Mouse (Mus musculus): ENCODE data around the gene Gfral.

DNA sequence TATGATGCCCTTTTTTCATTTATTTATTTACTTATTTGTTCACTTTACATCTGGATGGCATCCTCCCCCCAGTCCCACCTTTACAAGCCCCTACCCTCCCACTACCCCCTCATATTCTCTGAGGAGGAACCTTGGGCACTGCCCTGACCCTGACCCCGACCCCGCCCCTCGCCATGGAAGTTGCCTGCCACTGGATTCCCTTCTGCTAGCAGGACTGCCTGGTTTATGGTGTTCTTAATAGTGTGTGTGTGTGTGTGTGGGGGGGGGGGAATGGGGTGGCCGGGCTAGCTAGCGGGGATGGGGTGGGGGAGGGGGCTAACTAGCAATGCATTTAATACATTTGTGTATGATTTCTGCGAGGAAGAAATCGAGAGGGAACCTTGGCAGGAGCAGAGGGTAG, 21.4 kb upstream of the Gfral start:
- TF ChIP-seq MAFK (IDR thresholded peaks at IDR 0.05; ENCODE audit: insufficient read depth, low read depth, low read length) (no peak), CHD2 (IDR thresholded peaks at IDR 0.05; ENCODE audit: low read depth, low read length) (no peak), ZNF384 (IDR thresholded peaks at IDR 0.05; ENCODE audit: low read depth, low read length) (no peak), HCFC1 (IDR thresholded peaks at IDR 0.05; ENCODE audit: borderline replicate concordance, insufficient read depth, low read length) (no peak)

Measured in ES-E14 (cell line).